Mouse (Mus musculus) forebrain, postnatal 0 days (tissue): ENCODE data around the gene Hist1h2bp. TPM values are rescaled to one million over a fixed set of nuclear protein-coding genes. Genes with fewer than 3 reads are reported as not detected.
A peak's percentile ranks its signal among the peaks of the same experiment; 100 is the strongest.
"Not testable (repeated sequence)": the region's sequence is repeated elsewhere in the genome, so short reads cannot be mapped to it uniquely, and the experiment has no call there.

Experiments used
- ATAC-seq: fragments of 200-750 bp; cut with Nextera tagmentation; 2 replicates; pipeline ENCODE4 v1.8.0; 2017; ENCODE audit warnings: mild to moderate bottlenecking, moderate library complexity
- DNase-seq: peaks from one replicate; pipeline ENCODE4 v3.0.0-alpha.2; 2015
- H3K27ac ChIP-seq: fragments of 300-500 bp; sonication (generic); 2 replicates; pipeline ENCODE4 v1.5.1; 2014; ENCODE audit warnings: low read depth, mild to moderate bottlenecking, antibody characterized with exemption, low read length, moderate library complexity, mixed read lengths
- H3K27me3 ChIP-seq: fragments of 300-500 bp; sonication (generic); 2 replicates; pipeline ENCODE4 v1.6.1; 2014; ENCODE audit warnings: mild to moderate bottlenecking, low read length, mixed read lengths; ENCODE audit not compliant: insufficient read depth
- H3K36me3 ChIP-seq: fragments of 300-500 bp; sonication (generic); 2 replicates; pipeline ENCODE4 v1.6.1; 2014; ENCODE audit warnings: mild to moderate bottlenecking, moderate library complexity; ENCODE audit not compliant: insufficient read depth
- H3K4me1 ChIP-seq: fragments of 300-500 bp; sonication (generic); 2 replicates; pipeline ENCODE4 v1.6.1; 2014; ENCODE audit warnings: antibody characterized with exemption; ENCODE audit not compliant: insufficient read depth
- H3K4me2 ChIP-seq: fragments of 300-500 bp; sonication (generic); 2 replicates; pipeline ENCODE4 v1.6.1; 2014; ENCODE audit warnings: low read depth, mild to moderate bottlenecking, moderate library complexity
- H3K4me3 ChIP-seq: fragments of 300-500 bp; sonication (generic); 2 replicates; pipeline ENCODE4 v1.5.1; 2014; ENCODE audit warnings: low read depth, low read length, mixed read lengths
- H3K9ac ChIP-seq: fragments of 300-500 bp; sonication (generic); 2 replicates; pipeline ENCODE4 v1.6.1; 2014; ENCODE audit warnings: mild to moderate bottlenecking
- H3K9me3 ChIP-seq: fragments of 300-500 bp; sonication (generic); 2 replicates; pipeline ENCODE4 v1.6.1; 2016; ENCODE audit warnings: low read length
- CTCF ChIP-seq: sonication (generic); IDR thresholded peaks from 2 replicates; pipeline ENCODE4 v1.5.1; 2016; ENCODE audit warnings: antibody characterized with exemption, control low read depth, low read depth
- WGBS: fragments of 180-500 bp; shearing (Covaris S2); extraction: QIAGEN DNeasy Blood & Tissue Kit; methylation state at CpG from one replicate; pipeline ENCODE4 v1.1.7; 2014; 5-methylcytosine and 5-hydroxymethylcytosine counted together
- polyA plus RNA-seq: library from polyadenylated mRNA; unstranded; fragments of >200 nt; fragmentation: Nextera tagmentation; extraction: Ambion mirVana; gene quantifications from 2 replicates; pipeline ENCODE4 v1.2.1, GENCODE M21; 2015
- total RNA-seq: library from RNA; depleted of rRNA; stranded (reverse); fragments of >200 nt; gene quantifications from 2 replicates; pipeline ENCODE4 v1.2.3, GENCODE M21; 2014

The Hist1h2bp gene
- total and polyA plus RNA-seq, 2 experiments from 2014 or later = 70.5 TPM; not detected in 1

GRCm38 (mm10) chr13:21784311-21784710, 3.0 kb upstream of the Hist1h2bp start:
- 21% methylated on average over 6 of the region's 6 CpGs for WGBS
- Histone ChIP-seq H3K4me3 (no peak overlapping the region), H3K9ac (no peak overlapping the region), H3K27ac (no peak overlapping the region), H3K36me3 (no peaks in the 10 kb centered on the region), H3K4me1 (peaks cover 29% of the 10 kb centered on the region), H3K27me3 (no peaks in the 10 kb centered on the region), H3K4me2 (no peak overlapping the region; the same call in 1 of the 2 replicates), H3K9me3 (no peaks in the 10 kb centered on the region)
- no peak for DNase-seq
- TF ChIP-seq CTCF = no peak
- ATAC-seq = no peak

GRCm38 (mm10) chr13:21786189-21786898, 917 bp upstream of the Hist1h2bp start:
- Histone ChIP-seq H3K4me1 (peaks cover 17% of the 10 kb centered on the region), H3K27me3 (no peaks in the 10 kb centered on the region), H3K4me3 (peak overlapping the region; percentile 39), H3K9me3 (no peaks in the 10 kb centered on the region), H3K9ac (0 out of 2 replicates have a peak overlapping the region, but pooled peaks have one; percentile 33), H3K36me3 (no peaks in the 10 kb centered on the region), H3K4me2 (peak overlapping the region; percentile 62), H3K27ac (peak overlapping the region; percentile 58; the same call in 1 of the 2 replicates)
- DNase-seq = no peak
- ATAC-seq = no peak
- 2% methylated on average over 8 of the region's 8 CpGs for WGBS
- TF ChIP-seq CTCF = no peak

- Histone ChIP-seq H3K4me3 (peak overlapping the region; percentile 21), H3K27ac (no peak overlapping the region; the same call in 1 of the 2 replicates), H3K4me1 (peaks cover 10% of the 10 kb centered on the region), H3K4me2 (peak overlapping the region; percentile 62), H3K36me3 (no peaks in the 10 kb centered on the region), H3K9ac (0 out of 2 replicates have a peak overlapping the region, but pooled peaks have one; percentile 37), H3K9me3 (no peaks in the 10 kb centered on the region), H3K27me3 (no peaks in the 10 kb centered on the region)
- DNase-seq (no peak), ATAC-seq (peak; percentile 12)
- 11% methylated on average over 14 of the region's 21 CpGs for WGBS
- no peak for TF ChIP-seq CTCF
Observed at GRCm38 (mm10) chr13:21787760-21788593, 716 bp downstream of the Hist1h2bp start.

GRCm38 (mm10) chr13:21789925-21790324, 2.7 kb downstream of the Hist1h2bp start:
- no peak for DNase-seq
- Histone ChIP-seq H3K27ac (no peak overlapping the region), H3K4me1 (peaks cover 7% of the 10 kb centered on the region), H3K9ac (no peak overlapping the region), H3K9me3 (no peaks in the 10 kb centered on the region), H3K4me3 (no peak overlapping the region), H3K36me3 (no peaks in the 10 kb centered on the region), H3K4me2 (no peak overlapping the region), H3K27me3 (no peaks in the 10 kb centered on the region)
- TF ChIP-seq CTCF = no peak
- 69% methylated on average over 6 of the region's 6 CpGs for WGBS
- no peak for ATAC-seq

GRCm38 (mm10) chr13:21790601-21791283, 3.5 kb downstream of the Hist1h2bp start:
- DNase-seq = no peak
- peaks cover 7% of the 10 kb centered on the region for H3K4me1 ChIP-seq
- no peak overlapping the region for H3K4me3 ChIP-seq
- no peaks in the 10 kb centered on the region for H3K9me3 ChIP-seq
- 10% methylated on average over 17 of the region's 18 CpGs for WGBS
- H3K4me2 ChIP-seq = peak overlapping the region; percentile 33
- no peak for TF ChIP-seq CTCF
- no peak for ATAC-seq
- H3K27me3 ChIP-seq = no peaks in the 10 kb centered on the region
- no peaks in the 10 kb centered on the region for H3K36me3 ChIP-seq
- peak overlapping the region; percentile 33; the same call in 1 of the 2 replicates for H3K9ac ChIP-seq
- no peak overlapping the region for H3K27ac ChIP-seq

GRCm38 (mm10) chr13:21795584-21795983, 8.3 kb downstream of the Hist1h2bp start:
- H3K27me3 ChIP-seq = no peaks in the 10 kb centered on the region
- H3K9ac ChIP-seq = no peak overlapping the region
- DNase-seq = no peak
- no peak for TF ChIP-seq CTCF
- H3K4me1 ChIP-seq = no peaks in the 10 kb centered on the region
- H3K4me2 ChIP-seq = no peak overlapping the region
- ATAC-seq = no peak
- no peaks in the 10 kb centered on the region for H3K36me3 ChIP-seq
- no peak overlapping the region for H3K27ac ChIP-seq
- 93% methylated on average over 7 of the region's 7 CpGs for WGBS
- no peaks in the 10 kb centered on the region for H3K9me3 ChIP-seq
- H3K4me3 ChIP-seq = no peak overlapping the region

GRCm38 (mm10) chr13:21797163-21797562, 9.9 kb downstream of the Hist1h2bp start:
- not testable (repeated sequence) for DNase-seq, H3K36me3 ChIP-seq, H3K27ac ChIP-seq, H3K4me1 ChIP-seq, H3K9me3 ChIP-seq, ATAC-seq, H3K4me2 ChIP-seq, H3K9ac ChIP-seq, H3K27me3 ChIP-seq, H3K4me3 ChIP-seq

GRCm38 (mm10) chr13:21803058-21803457, 15.8 kb downstream of the Hist1h2bp start:
- H3K4me3 ChIP-seq, H3K36me3 ChIP-seq, DNase-seq, H3K27ac ChIP-seq, H3K4me2 ChIP-seq, H3K9ac ChIP-seq, H3K27me3 ChIP-seq, H3K4me1 ChIP-seq, H3K9me3 ChIP-seq: not testable (repeated sequence)
- ATAC-seq = peak; percentile 89
- no CpG with 5 or more reads among the region's 4 CpGs for WGBS

- not testable (repeated sequence) for H3K4me2 ChIP-seq, DNase-seq, H3K36me3 ChIP-seq, H3K27ac ChIP-seq, H3K9ac ChIP-seq, H3K4me3 ChIP-seq, H3K9me3 ChIP-seq, H3K4me1 ChIP-seq, H3K27me3 ChIP-seq
- WGBS = no CpG with 5 or more reads among the region's 23 CpGs
- ATAC-seq = peak; percentile 97
Observed at GRCm38 (mm10) chr13:21810073-21810472, 22.8 kb downstream of the Hist1h2bp start, which contains the start of the genes Hist1h2bq and Hist1h2ao. Gene Hist1h2bq (minus strand): TSS chr13:21810197. Gene Hist1h2ao (plus strand): TSS chr13:21810465.
